Mouse (Mus musculus) brain, embryonic 18.5 days (tissue): ENCODE measurements around the gene 9230112D13Rik.

Source experiments
- DNase-seq: peaks from one replicate; pipeline ENCODE4 v3.0.0-alpha.2; 2012; ENCODE audit warnings: low read depth, low spot score

The 9230112D13Rik gene

GRCm38 (mm10) chr14:34500309-34500708, 22.3 kb downstream of the 9230112D13Rik start:
- DNase-seq = no peak

DNA sequence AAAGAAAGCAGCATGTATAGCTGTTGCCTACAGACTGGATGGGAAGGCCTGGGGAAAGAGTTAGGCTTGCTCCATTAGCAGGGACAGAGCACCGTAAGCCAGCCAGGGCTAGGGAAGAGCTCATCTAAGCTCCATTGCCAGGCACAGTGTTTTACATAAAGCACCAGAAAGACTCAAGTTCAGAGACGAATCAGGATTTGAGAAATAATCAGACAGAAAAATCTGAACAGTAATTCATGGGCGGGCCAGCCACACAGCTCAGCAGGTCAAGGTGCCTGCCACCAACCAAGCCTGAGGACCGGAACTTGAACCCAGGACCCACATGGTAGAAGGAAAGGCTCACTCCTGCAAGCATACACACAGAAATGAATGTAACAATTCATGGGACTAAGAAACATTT, 22.9 kb downstream of the 9230112D13Rik start:
- DNase-seq = no peak

- DNase-seq = no peak
These were observed 25.3 kb downstream of the 9230112D13Rik start for GRCm38 (mm10) chr14:34497346-34497745.

- no peak for DNase-seq
These were observed 28.9 kb downstream of the 9230112D13Rik start for GRCm38 (mm10) chr14:34493682-34494081.

GRCm38 (mm10) chr14:34492688-34493087, 29.9 kb downstream of the 9230112D13Rik start:
- DNase-seq = no peak

DNA sequence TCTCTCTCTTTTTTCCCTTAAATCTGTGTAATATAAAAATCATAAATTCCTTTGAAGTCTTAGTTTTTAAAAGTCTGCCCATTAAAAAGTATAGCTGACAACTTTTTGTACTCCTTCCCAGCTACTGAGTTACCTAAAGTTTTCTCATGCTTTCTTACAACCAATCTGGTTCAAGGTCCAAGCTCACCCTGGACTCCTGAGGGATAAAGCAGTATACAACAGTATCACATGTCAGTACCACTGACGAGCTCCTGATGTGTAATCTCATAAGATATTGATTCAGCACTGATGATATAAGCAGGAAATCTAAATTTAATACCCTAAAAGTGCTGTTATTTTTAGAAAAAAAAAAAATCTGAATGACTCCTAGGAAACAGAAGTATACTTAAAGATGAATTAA, 31.6 kb downstream of the 9230112D13Rik start:
- no peak for DNase-seq

DNA sequence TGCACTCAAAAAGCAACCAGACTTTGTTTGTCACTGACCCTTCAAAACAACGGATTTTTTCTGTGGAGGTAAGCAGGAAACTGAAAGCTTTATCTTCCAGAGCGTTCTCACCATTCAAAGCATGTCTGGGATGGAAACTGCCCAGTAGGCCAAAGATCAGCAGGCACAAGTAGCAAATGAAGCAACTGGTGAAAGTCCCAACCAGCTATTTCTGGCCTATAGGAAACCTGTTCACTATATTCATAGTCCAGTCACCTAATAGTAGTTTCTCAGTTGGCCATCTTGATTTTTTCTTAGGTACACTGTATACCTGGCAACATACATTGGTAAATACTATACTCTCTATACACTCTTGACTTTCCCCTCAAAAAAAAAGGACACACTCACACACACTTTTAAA, 32.7 kb downstream of the 9230112D13Rik start:
- DNase-seq = no peak

DNA sequence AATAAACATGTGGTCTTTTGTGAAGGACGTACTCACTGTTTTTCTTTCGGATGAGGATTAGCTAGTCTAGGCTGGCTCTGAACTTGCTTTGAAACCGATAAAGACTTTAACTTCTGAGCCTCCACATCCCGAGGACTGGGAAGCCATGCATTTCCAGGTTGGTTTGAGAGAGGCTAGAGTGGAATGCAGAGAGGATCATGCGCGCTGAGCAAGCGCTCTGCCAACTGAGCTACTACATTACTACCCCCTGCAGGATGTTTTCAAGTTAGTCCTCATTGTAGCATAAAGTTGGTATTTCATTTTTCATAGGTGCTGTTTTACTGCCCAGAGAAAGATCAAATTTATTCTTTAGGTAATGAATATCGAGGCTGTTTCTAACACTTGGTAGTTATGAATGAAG, 36.4 kb downstream of the 9230112D13Rik start:
- no peak for DNase-seq

DNA sequence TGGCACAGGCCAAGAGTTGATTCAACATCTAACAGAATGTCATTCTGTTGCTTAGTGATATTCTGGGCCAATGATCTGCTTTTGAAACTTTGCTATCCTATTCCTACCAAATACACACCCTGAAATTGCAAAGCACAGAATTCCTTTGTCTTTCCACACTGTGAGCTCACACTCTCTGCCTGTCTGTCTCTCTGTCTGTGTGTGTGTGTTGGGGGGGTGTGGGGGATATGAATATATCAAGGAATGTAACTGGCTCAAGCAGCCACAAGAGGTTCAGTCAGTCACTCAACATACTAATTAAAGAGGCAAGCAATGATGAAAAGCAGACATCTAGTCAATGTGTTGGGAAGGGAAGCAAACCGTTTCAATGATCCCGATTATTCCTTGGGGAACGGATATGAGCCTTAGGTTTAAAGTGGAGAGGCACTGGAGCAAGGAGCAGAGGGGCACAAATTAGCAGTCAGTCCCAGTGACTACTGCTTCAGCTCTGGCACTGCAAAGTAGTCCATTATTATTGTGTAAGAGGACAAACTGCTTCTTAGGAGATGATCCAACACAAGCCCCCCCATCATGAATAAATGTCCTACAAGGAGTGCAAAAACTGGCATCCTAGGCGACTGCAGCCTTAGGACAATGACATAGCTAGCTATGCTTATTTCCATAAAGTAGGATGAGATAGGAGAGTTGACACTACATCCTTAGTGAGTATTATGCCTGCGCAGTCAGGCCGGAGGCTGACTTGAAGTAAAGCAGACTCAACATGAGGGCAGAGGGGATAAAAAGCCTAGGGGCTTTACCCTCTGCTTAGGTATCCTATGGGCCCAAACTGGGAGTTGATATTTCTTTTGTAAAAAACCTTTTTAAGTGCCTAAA, 38.9 kb downstream of the 9230112D13Rik start:
- DNase-seq = no peak

DNA sequence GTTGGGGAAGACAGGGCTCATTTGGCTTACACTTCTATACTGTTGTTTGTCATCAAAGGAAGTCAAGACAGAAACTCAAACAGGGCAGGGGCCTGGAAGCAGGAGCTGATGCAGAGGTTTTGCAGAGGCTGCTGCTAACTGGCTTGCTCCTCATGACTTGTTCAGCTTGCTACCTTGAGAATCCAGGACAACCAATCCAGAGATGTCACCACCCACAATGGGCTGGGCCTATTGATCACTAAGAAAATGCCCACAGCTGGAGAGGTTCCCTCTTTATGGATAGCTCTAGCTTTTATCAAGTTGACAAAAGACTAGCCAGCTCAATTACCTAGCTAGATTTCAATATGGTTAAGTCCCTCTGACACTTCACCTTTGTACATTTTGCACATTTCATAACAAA, 51.0 kb downstream of the 9230112D13Rik start:
- DNase-seq = no peak

- no peak for DNase-seq
These were observed 56.3 kb downstream of the 9230112D13Rik start for GRCm38 (mm10) chr14:34466291-34466690.
